Mouse (Mus musculus): Measurements from ENCODE around the gene Plk5.

DNA sequence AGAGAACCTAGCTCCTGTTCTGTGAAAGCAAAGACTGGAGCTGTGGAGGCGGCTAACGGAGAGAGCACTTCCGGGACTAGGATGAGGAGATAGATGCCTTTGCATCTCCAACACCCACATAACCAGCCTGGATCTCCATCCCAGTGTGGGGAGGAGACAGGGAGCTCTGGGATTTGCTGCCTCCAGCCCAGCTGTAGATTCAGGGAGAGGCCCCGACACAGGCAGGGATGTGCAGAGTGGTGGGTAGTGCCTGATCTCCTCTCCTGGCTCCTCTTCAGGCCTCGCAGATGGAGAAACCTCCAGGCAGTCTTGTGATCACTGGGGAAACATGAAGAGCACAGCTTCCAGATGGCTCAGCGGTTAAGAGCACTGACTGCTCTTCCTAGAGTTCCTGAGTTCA is 16.4 kb downstream of the Plk5 start:
- TF ChIP-seq CTCF (IDR thresholded peaks at IDR 0.05): no peak
- TF ChIP-seq EP300 (IDR thresholded peaks at IDR 0.05): no peak

Measured in lung, postnatal 0 days (tissue).